Mouse (Mus musculus): ENCODE measurements around the gene Ccnb3. TPM values are rescaled to one million over a fixed set of nuclear protein-coding genes. Genes with fewer than 3 reads are reported as not detected.

The Ccnb3 gene
- polyA plus RNA-seq, 1 experiment from 2014 or later: not detected

Other genes with a start within 250 kb of the Ccnb3 start
- gene Akap4, start 25.9 kb upstream of the Ccnb3 start, polyA plus RNA-seq (2015; fragmentation: Nextera tagmentation; extraction: Ambion mirVana): not detected in 2 replicates